Mouse (Mus musculus): Measurements from ENCODE around the gene Myh14.

- TF ChIP-seq CTCF (IDR thresholded peaks at IDR 0.05; ENCODE audit: low read depth) (no peak), EP300 (optimal IDR thresholded peaks at IDR 0.05) (no peak)
Observed at GRCm38 (mm10) chr7:44638663-44639062, 32.0 kb downstream of the Myh14 start.
